ENCODE assay signal across 10 mouse cellular contexts in genomic region chr12:40832157-40832556, GRCm38 (mm10).
DNase-seq lines count a peak whose midpoint lies in the region; ATAC-seq lines count a peak whose summit lies in the region.
"Had no signal": no experiment of that assay in that cellular context is flagged by ENCODE, and none has a peak within 500 bp of the region (broad histone marks: within the 10 kb centered on the region; RNA-seq: fewer than 3 reads in every experiment).

No protein-coding gene starts in this region.

- DNase-seq in heart, adult 11 months: peak; percentile 77
- no peak for DNase-seq in heart, postnatal 25 days (ENCODE audit: low spot score)
- peak; percentile 15 for DNase-seq in thymus, postnatal 14 days
- DNase-seq in thymus, postnatal 36 days: no peak

- H3K4me3 ChIP-seq in lung, embryonic 16.5 days (ENCODE audit: low read length): no peak overlapping the region
- H3K4me3 ChIP-seq: embryonic facial prominence, embryonic 13.5 days; limb, embryonic 13.5 days had no signal

- H3K36me3 ChIP-seq in lung, embryonic 16.5 days (ENCODE audit: control insufficient read depth, insufficient read depth, low read length): peaks cover 9% of the 10 kb centered on the region

- 69% methylated on average over 8 of the region's 8 CpGs for WGBS in lung, embryonic 16.5 days

- no peak overlapping the region for H3K9ac ChIP-seq in lung, embryonic 16.5 days (ENCODE audit: low read length)
- H3K9ac ChIP-seq: embryonic facial prominence, embryonic 13.5 days; limb, embryonic 13.5 days had no signal

- ATAC-seq in granulocyte monocyte progenitor cell, adult 5-6 weeks (replicated peaks; ENCODE audit: poor library complexity, severe bottlenecking): peak; percentile 88
- 0 out of 2 replicates have a peak, but pooled peaks have one; percentile 19 for ATAC-seq in lung, embryonic 16.5 days (ENCODE audit: low read depth)
- no peak for ATAC-seq in megakaryocyte, adult 5-6 weeks (ENCODE audit: poor library complexity, severe bottlenecking)
- no peak for ATAC-seq in erythroblast, adult 5-6 weeks (replicated peaks; ENCODE audit: low FRiP score, poor library complexity, severe bottlenecking)

- no peaks in the 10 kb centered on the region for H3K9me3 ChIP-seq in lung, embryonic 16.5 days (ENCODE audit: control insufficient read depth, low read length)
- H3K9me3 ChIP-seq: embryonic facial prominence, embryonic 13.5 days; limb, embryonic 13.5 days had no signal

- no peaks in the 10 kb centered on the region for H3K27me3 ChIP-seq in lung, embryonic 16.5 days (ENCODE audit: control insufficient read depth, insufficient read depth, low read depth, low read length)
- H3K27me3 ChIP-seq: embryonic facial prominence, embryonic 13.5 days; limb, embryonic 13.5 days had no signal

- intact Hi-C loops in heart, postnatal 25 days (cut with DNase I): no loop called here

- H3K4me2 ChIP-seq in lung, embryonic 16.5 days (ENCODE audit: low read depth, low read length): no peak overlapping the region
- H3K4me2 ChIP-seq: embryonic facial prominence, embryonic 13.5 days; limb, embryonic 13.5 days had no signal

- 0 out of 2 replicates have a peak, but pooled peaks cover 3% of the 10 kb centered on the region for H3K4me1 ChIP-seq in lung, embryonic 16.5 days (replicated peaks; ENCODE audit: control insufficient read depth, insufficient read depth, low read length)
- H3K4me1 ChIP-seq: embryonic facial prominence, embryonic 13.5 days; limb, embryonic 13.5 days had no signal

- no peak overlapping the region for H3K27ac ChIP-seq in lung, embryonic 16.5 days (ENCODE audit: low read length)
- H3K27ac ChIP-seq: embryonic facial prominence, embryonic 13.5 days; limb, embryonic 13.5 days had no signal

Comparison
In these comparisons a context has a peak if more than half of its experiments do, and no peak if none do; other contexts are left out.
1. DNase-seq: peak in heart, adult 11 months (single experiment) and thymus, postnatal 14 days (single experiment); none in heart, postnatal 25 days (single experiment) and thymus, postnatal 36 days (0 of 2).
2. ATAC-seq: peak in granulocyte monocyte progenitor cell, adult 5-6 weeks (single experiment) and lung, embryonic 16.5 days (single experiment); none in megakaryocyte, adult 5-6 weeks (single experiment) and erythroblast, adult 5-6 weeks (single experiment).